Mouse (Mus musculus) lung, postnatal 0 days (tissue): Measurements from ENCODE around the gene Klhl29.

Source experiments
- CTCF ChIP-seq: IDR thresholded peaks from 2 replicates; pipeline ENCODE4 v1.5.1; 2016; ENCODE audit warnings: antibody characterized with exemption, mild to moderate bottlenecking
- EP300 ChIP-seq: IDR thresholded peaks from 2 replicates; pipeline ENCODE4 v1.6.1; 2016; ENCODE audit warnings: antibody characterized with exemption, mild to moderate bottlenecking, control low read depth

DNA sequence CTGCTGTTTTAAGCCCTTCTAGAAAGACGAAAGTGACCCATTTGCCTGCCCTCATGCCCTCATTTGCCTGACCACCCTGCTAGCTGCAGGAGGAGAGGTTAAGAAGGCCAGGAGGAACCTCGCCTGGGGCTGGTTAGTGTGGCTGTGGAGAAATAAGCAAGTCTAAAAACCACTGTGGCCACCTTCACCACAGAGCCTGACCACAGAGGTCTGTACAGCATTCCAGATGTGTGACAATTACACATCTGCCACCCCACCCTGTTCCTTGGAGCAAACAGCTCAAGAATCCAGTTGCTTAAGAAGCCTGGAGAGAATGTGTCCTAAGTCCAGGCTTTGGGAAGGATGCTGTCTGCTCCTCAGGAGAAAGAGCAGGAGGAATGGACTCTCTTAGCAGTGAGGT is 92.9 kb downstream of the Klhl29 start:
- TF ChIP-seq CTCF (no peak), EP300 (no peak)
